Mouse (Mus musculus) lung, postnatal 0 days (tissue): ENCODE results near the gene Dxo. TPM values are rescaled to one million over a fixed set of nuclear protein-coding genes. Genes with fewer than 3 reads are reported as not detected.
"Not testable (repeated sequence)": the region's sequence is repeated elsewhere in the genome, so short reads cannot be mapped to it uniquely, and the experiment has no call there.

Source experiments
- ATAC-seq: fragments of 200-750 bp; cut with Nextera tagmentation; 2 replicates; pipeline ENCODE4 v1.8.0; 2017; ENCODE audit warnings: moderate library complexity
- DNase-seq: peaks from one replicate; pipeline ENCODE4 v3.0.0-alpha.2; 2016; ENCODE audit warnings: low spot score
- H3K27ac ChIP-seq: fragments of 300-500 bp; sonication (generic); 2 replicates; pipeline ENCODE4 v1.5.1; 2014; ENCODE audit warnings: antibody characterized with exemption, mild to moderate bottlenecking, low read length, mixed read lengths
- H3K27me3 ChIP-seq: fragments of 300-500 bp; sonication (generic); replicated peaks from 2 replicates; pipeline ENCODE4 v1.6.1; 2014; ENCODE audit warnings: low read length, mixed read lengths; ENCODE audit not compliant: insufficient read depth
- H3K36me3 ChIP-seq: fragments of 300-500 bp; sonication (generic); 2 replicates; pipeline ENCODE4 v1.6.1; 2014; ENCODE audit warnings: low read length, mixed read lengths; ENCODE audit not compliant: insufficient read depth
- H3K4me1 ChIP-seq: fragments of 300-500 bp; sonication (generic); 2 replicates; pipeline ENCODE4 v1.6.1; 2014; ENCODE audit warnings: antibody characterized with exemption, low read depth, low read length, mixed read lengths; ENCODE audit not compliant: insufficient read depth
- H3K4me2 ChIP-seq: fragments of 300-500 bp; sonication (generic); replicated peaks from 2 replicates; pipeline ENCODE4 v1.6.1; 2014; ENCODE audit warnings: low read depth, mild to moderate bottlenecking, low read length, moderate library complexity, mixed read lengths
- H3K4me3 ChIP-seq: fragments of 300-500 bp; sonication (generic); 2 replicates; pipeline ENCODE4 v1.5.1; 2014; ENCODE audit warnings: low read depth, low read length
- H3K9ac ChIP-seq: fragments of 300-500 bp; sonication (generic); replicated peaks from 2 replicates; pipeline ENCODE4 v1.6.1; 2014; ENCODE audit warnings: low read depth, mild to moderate bottlenecking
- H3K9me3 ChIP-seq: fragments of 300-500 bp; sonication (generic); 2 replicates; pipeline ENCODE4 v1.6.1; 2016; ENCODE audit warnings: low read length, mixed read lengths
- CTCF ChIP-seq: IDR thresholded peaks from 2 replicates; pipeline ENCODE4 v1.5.1; 2016; ENCODE audit warnings: antibody characterized with exemption, mild to moderate bottlenecking
- EP300 ChIP-seq: IDR thresholded peaks from 2 replicates; pipeline ENCODE4 v1.6.1; 2016; ENCODE audit warnings: antibody characterized with exemption, mild to moderate bottlenecking, control low read depth
- WGBS: fragments of 180-500 bp; shearing (Covaris S2); extraction: QIAGEN DNeasy Blood & Tissue Kit; methylation state at CpG from one replicate; pipeline ENCODE4 v1.1.7; 2014; 5-methylcytosine and 5-hydroxymethylcytosine counted together
- polyA plus RNA-seq: library from polyadenylated mRNA; unstranded; fragments of >200 nt; fragmentation: Nextera tagmentation; extraction: Ambion mirVana; gene quantifications from 2 replicates; pipeline ENCODE4 v1.2.1, GENCODE M21; 2015

Gene Dxo
- 39.8 and 40.9 TPM in 2 replicates for polyA plus RNA-seq

GRCm38 (mm10) chr17:34836856-34837221 is at the start of gene Dxo, which contains the start of gene Stk19:
TSS of gene Dxo (plus strand) at chr17:34837019.
TSS of gene Stk19 (minus strand) at chr17:34836945.
- H3K4me1 ChIP-seq: peaks cover 12% of the 10 kb centered on the region; the same call in 1 of the 2 replicates
- peak; percentile 98 for DNase-seq
- ATAC-seq: peak; percentile 96
- peak within 1 kb of the TSS; percentile 85 for H3K27ac ChIP-seq
- under 1% methylated on average over 40 of the region's 40 CpGs for WGBS
- no peaks in the 10 kb centered on the region for H3K9me3 ChIP-seq
- peak within 1 kb of the TSS; percentile 91 for H3K4me2 ChIP-seq
- H3K9ac ChIP-seq: peak within 1 kb of the TSS; percentile 74
- H3K36me3 ChIP-seq: peaks cover 6% of the 10 kb centered on the region
- H3K4me3 ChIP-seq: peak within 1 kb of the TSS; percentile 77
- no peaks in the 10 kb centered on the region for H3K27me3 ChIP-seq
- TF ChIP-seq EP300 (no peak), CTCF (no peak)

- no peaks in the 10 kb centered on the region for H3K9me3 ChIP-seq
- 84% methylated on average over 10 of the region's 10 CpGs for WGBS
- no peaks in the 10 kb centered on the region for H3K36me3 ChIP-seq
- TF ChIP-seq CTCF (no peak), EP300 (no peak)
- H3K9ac ChIP-seq: no peak overlapping the region
- H3K4me1 ChIP-seq: no peaks in the 10 kb centered on the region
- H3K27ac ChIP-seq: no peak overlapping the region
- no peak overlapping the region for H3K4me3 ChIP-seq
- H3K27me3 ChIP-seq: no peaks in the 10 kb centered on the region
- H3K4me2 ChIP-seq: no peak overlapping the region
- ATAC-seq (no peak), DNase-seq (no peak)
Measured at GRCm38 (mm10) chr17:34795016-34795415, 41.8 kb upstream of the Dxo start.

- WGBS: 61% methylated on average over 9 of the region's 9 CpGs
- no peak overlapping the region for H3K4me3 ChIP-seq
- DNase-seq: no peak
Measured at GRCm38 (mm10) chr17:34795633-34796032, 41.2 kb upstream of the Dxo start.

GRCm38 (mm10) chr17:34796311-34797140 is 40.3 kb upstream of the Dxo start:
- no peaks in the 10 kb centered on the region for H3K27me3 ChIP-seq
- WGBS: 83% methylated on average over 8 of the region's 8 CpGs
- no peaks in the 10 kb centered on the region for H3K36me3 ChIP-seq
- no peaks in the 10 kb centered on the region for H3K4me1 ChIP-seq
- no peak for DNase-seq
- H3K27ac ChIP-seq: no peak overlapping the region
- H3K4me3 ChIP-seq: no peak overlapping the region
- TF ChIP-seq CTCF (no peak), EP300 (no peak)
- H3K9ac ChIP-seq: no peak overlapping the region
- H3K4me2 ChIP-seq: no peak overlapping the region
- H3K9me3 ChIP-seq: no peaks in the 10 kb centered on the region
- no peak for ATAC-seq

More at GRCm38 (mm10) chr17:34795633-34796032, 41.2 kb upstream of the Dxo start:
- Histone ChIP-seq H3K9ac (no peak overlapping the region), H3K4me1 (no peaks in the 10 kb centered on the region), H3K9me3 (no peaks in the 10 kb centered on the region), H3K4me2 (no peak overlapping the region), H3K36me3 (no peaks in the 10 kb centered on the region), H3K27ac (no peak overlapping the region), H3K27me3 (no peaks in the 10 kb centered on the region)
- TF ChIP-seq CTCF (peak; percentile 63), EP300 (no peak)
- ATAC-seq: no peak

- not testable (repeated sequence) for H3K9ac ChIP-seq, H3K4me2 ChIP-seq, ATAC-seq, H3K4me1 ChIP-seq, H3K27me3 ChIP-seq, H3K9me3 ChIP-seq, H3K27ac ChIP-seq, H3K36me3 ChIP-seq, DNase-seq, H3K4me3 ChIP-seq
- WGBS: 80% methylated on average over 10 of the region's 10 CpGs
Measured at GRCm38 (mm10) chr17:34797211-34797995, 39.4 kb upstream of the Dxo start.

- not testable (repeated sequence) for H3K4me3 ChIP-seq, ATAC-seq, H3K36me3 ChIP-seq, H3K9me3 ChIP-seq, H3K27ac ChIP-seq, H3K9ac ChIP-seq, H3K27me3 ChIP-seq, H3K4me1 ChIP-seq, DNase-seq, H3K4me2 ChIP-seq
- 74% methylated on average over 6 of the region's 7 CpGs for WGBS
Measured at GRCm38 (mm10) chr17:34798071-34798470, 38.7 kb upstream of the Dxo start.
